Mouse (Mus musculus): ENCODE results near the gene St3gal4.

- TF ChIP-seq CTCF (IDR thresholded peaks at IDR 0.05; ENCODE audit: low read depth, low read length) (no peak), POLR2A (IDR thresholded peaks at IDR 0.05; ENCODE audit: extremely low read depth, insufficient read depth, low read length) (no peak)
These were observed 73.3 kb downstream of the St3gal4 start for GRCm38 (mm10) chr9:35045756-35046155.

Data from liver, adult 2 months (tissue).